Mouse (Mus musculus) limb, embryonic 12.5 days (tissue): Measurements from ENCODE around the gene Ank3. TPM values are rescaled to one million over a fixed set of nuclear protein-coding genes. Genes with fewer than 3 reads are reported as not detected.

Experiments used
- ATAC-seq: fragments of 200-750 bp; cut with Nextera tagmentation; 2 replicates; pipeline ENCODE4 v1.8.0; 2017; ENCODE audit warnings: low read depth, moderate TSS enrichment; ENCODE audit not compliant: insufficient number of reproducible peaks, insufficient read depth, low FRiP score, low TSS enrichment
- H3K27ac ChIP-seq: fragments of 300-500 bp; sonication (generic); 2 replicates; pipeline ENCODE4 v1.5.1; 2016; ENCODE audit warnings: mild to moderate bottlenecking, moderate library complexity
- H3K27me3 ChIP-seq: fragments of 300-500 bp; sonication (generic); 2 replicates; pipeline ENCODE4 v1.6.1; 2016; ENCODE audit warnings: mild to moderate bottlenecking, moderate library complexity
- H3K36me3 ChIP-seq: fragments of 300-500 bp; sonication (generic); 2 replicates; pipeline ENCODE4 v1.6.1; 2016; ENCODE audit warnings: mild to moderate bottlenecking, moderate library complexity
- H3K4me1 ChIP-seq: fragments of 300-500 bp; sonication (generic); replicated peaks from 2 replicates; pipeline ENCODE4 v1.6.1; 2016
- H3K4me2 ChIP-seq: fragments of 300-500 bp; sonication (generic); 2 replicates; pipeline ENCODE4 v1.6.1; 2016; ENCODE audit warnings: mild to moderate bottlenecking, moderate library complexity
- H3K4me3 ChIP-seq: fragments of 300-500 bp; sonication (generic); replicated peaks from 2 replicates; pipeline ENCODE4 v1.5.1; 2016; ENCODE audit warnings: mild to moderate bottlenecking
- H3K9ac ChIP-seq: fragments of 300-500 bp; sonication (generic); replicated peaks from 2 replicates; pipeline ENCODE4 v1.6.1; 2016; ENCODE audit warnings: mild to moderate bottlenecking, moderate library complexity
- H3K9me3 ChIP-seq: fragments of 300-500 bp; sonication (generic); 2 replicates; pipeline ENCODE4 v1.6.1; 2016; ENCODE audit warnings: mild to moderate bottlenecking, moderate library complexity
- WGBS: fragments of 180-500 bp; shearing (Covaris S2); methylation state at CpG from one replicate; pipeline ENCODE4 v1.1.7; 2016; 5-methylcytosine and 5-hydroxymethylcytosine counted together
- polyA plus RNA-seq: library from polyadenylated mRNA; unstranded; fragments of >200 nt; fragmentation: Nextera tagmentation; extraction: Ambion mirVana; gene quantifications from 2 replicates; pipeline ENCODE4 v1.2.1, GENCODE M21; 2016

Gene Ank3
- polyA plus RNA-seq, 1 experiment from 2014 or later: 32.5 TPM

DNA sequence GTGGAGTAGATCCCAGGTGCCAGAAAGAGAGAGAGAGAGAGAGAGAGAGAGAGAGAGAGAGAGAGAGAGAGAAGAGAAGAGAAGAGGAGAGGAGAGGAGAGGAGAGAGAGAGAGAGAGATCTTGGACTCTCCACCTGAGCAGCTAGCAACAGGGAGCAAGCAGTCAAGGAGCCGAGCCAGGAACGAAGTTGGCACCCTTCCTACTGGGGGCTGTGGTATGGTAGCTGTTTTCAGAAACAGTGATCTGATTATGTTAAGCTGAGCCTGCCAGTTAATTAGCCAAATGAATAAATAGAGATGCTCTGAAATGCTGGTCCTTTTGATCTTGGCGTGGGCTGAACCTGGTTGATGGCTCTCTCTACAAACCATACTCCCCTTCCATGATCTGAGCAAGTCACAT is 666.6 kb downstream of the Ank3 start:
- no peak overlapping the region for H3K27ac ChIP-seq
- no peaks in the 10 kb centered on the region for H3K27me3 ChIP-seq
- 0 out of 2 replicates have a peak, but pooled peaks cover 3% of the 10 kb centered on the region for H3K9me3 ChIP-seq
- H3K4me2 ChIP-seq: no peak overlapping the region
- H3K4me3 ChIP-seq: no peak overlapping the region
- no peak overlapping the region for H3K9ac ChIP-seq
- H3K4me1 ChIP-seq: no peaks in the 10 kb centered on the region
- no peaks in the 10 kb centered on the region for H3K36me3 ChIP-seq
- 84% methylated on average over 3 of the region's 3 CpGs for WGBS
- no peak for ATAC-seq

DNA sequence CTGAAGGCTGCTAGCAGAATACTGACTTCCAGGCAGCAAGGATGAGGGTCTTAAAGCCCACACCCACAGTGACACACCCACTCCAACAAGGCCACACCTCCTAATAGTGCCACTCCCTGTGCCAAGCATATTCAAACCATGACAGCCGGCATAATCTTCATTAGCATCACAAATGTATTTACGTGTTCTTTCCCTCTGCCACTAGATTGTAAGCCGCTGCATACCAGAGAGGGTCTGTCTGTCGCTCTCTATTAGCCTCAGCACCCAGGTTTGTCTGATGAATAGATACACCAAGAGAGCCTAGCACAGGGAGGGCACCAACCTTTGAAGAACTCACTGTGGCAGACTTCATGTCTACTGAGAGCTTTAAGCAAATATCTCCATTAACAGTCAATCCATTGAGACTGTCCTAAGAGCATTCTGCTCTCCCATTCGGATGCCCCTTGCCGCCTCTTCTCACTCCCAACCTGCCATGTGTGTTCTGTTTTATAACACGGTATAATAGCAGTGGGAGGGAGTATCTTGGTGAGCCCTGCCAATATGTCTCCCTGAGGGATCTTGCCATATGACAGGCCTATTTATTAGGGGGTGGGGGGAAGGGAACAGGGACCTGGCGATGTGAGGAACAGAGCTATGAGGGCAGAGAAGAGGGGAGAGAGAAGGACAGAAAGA is 668.1 kb downstream of the Ank3 start:
- Histone ChIP-seq H3K9me3 (peaks cover 11% of the 10 kb centered on the region; the same call in 1 of the 2 replicates), H3K27me3 (no peaks in the 10 kb centered on the region), H3K36me3 (no peaks in the 10 kb centered on the region), H3K9ac (no peak overlapping the region), H3K4me2 (no peak overlapping the region), H3K27ac (no peak overlapping the region), H3K4me1 (no peaks in the 10 kb centered on the region), H3K4me3 (no peak overlapping the region)
- no peak for ATAC-seq
- 60% methylated on average over 8 of the region's 8 CpGs for WGBS

DNA sequence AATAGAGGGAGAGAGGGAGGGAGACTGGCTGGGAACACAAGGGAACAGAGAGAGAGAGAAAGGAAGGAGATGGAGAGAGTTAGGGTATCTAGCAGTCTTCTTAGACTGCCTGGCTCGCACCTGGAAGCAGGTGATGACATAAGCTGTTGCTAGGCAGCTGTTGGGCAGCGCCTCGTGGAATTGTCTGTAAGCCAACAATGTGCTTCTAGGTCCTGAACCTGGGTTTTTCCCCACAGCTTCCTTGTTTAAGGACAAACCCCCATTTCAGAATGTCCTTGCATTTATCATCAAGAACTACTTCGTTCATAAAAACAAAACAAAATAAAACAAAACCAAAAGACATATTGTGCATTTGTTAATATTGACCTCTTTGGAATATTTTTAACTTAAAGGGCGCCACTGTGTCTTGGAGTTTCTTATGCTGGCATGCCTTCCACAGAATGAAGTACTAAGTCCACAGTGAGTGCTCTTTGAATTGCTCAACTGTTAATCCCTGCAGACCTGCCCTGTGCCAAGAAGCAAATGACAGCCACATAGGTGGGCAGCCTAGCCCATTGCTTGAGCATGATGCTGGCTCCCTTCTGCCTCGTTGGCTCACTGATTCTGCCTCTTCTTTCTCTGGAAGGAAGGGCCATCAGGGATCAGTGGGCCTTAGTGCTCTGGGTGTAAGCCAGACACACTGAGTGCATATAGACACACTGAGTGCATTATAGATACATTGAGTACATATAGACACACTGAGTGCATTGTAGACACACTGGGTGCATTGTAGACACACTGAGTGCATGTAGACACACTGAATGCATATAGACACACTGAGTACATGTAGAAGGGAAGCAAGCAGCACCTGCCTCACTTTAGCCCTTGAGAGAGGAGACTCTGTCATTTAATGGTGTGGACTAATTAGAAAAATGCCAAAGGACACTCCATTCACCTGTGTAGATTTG is 668.9 kb downstream of the Ank3 start:
- Histone ChIP-seq H3K4me1 (no peaks in the 10 kb centered on the region), H3K9ac (no peak overlapping the region), H3K9me3 (peaks cover 11% of the 10 kb centered on the region; the same call in 1 of the 2 replicates), H3K27me3 (no peaks in the 10 kb centered on the region), H3K4me2 (no peak overlapping the region), H3K36me3 (no peaks in the 10 kb centered on the region), H3K27ac (no peak overlapping the region), H3K4me3 (no peak overlapping the region)
- WGBS: 74% methylated on average over 6 of the region's 6 CpGs
- no peak for ATAC-seq

DNA sequence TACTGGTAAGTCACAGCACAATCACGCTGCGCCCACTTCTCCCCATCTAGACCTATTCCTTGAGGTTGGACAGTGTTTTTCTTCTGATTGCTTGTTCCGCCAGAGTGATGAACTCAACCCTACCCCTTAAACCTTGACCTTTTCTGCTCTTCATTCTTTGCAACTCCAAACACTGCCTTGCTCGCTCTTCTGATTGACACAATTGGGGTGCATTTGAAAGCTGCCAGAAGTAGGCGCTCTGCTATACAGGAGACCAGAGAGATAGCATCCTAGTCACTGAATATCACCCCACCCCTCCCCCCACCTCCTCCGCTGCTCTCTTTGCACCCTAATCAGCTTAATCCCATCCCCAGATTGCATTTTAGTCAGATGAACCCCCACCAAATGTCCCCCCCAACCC is 670.7 kb downstream of the Ank3 start:
- H3K27ac ChIP-seq: no peak overlapping the region
- H3K36me3 ChIP-seq: no peaks in the 10 kb centered on the region
- ATAC-seq: no peak
- no peak overlapping the region for H3K4me3 ChIP-seq
- WGBS: 55% methylated on average over 6 of the region's 6 CpGs
- H3K9me3 ChIP-seq: peaks cover 11% of the 10 kb centered on the region; the same call in 1 of the 2 replicates
- no peak overlapping the region for H3K9ac ChIP-seq
- H3K4me2 ChIP-seq: no peak overlapping the region
- no peaks in the 10 kb centered on the region for H3K27me3 ChIP-seq
- no peaks in the 10 kb centered on the region for H3K4me1 ChIP-seq

DNA sequence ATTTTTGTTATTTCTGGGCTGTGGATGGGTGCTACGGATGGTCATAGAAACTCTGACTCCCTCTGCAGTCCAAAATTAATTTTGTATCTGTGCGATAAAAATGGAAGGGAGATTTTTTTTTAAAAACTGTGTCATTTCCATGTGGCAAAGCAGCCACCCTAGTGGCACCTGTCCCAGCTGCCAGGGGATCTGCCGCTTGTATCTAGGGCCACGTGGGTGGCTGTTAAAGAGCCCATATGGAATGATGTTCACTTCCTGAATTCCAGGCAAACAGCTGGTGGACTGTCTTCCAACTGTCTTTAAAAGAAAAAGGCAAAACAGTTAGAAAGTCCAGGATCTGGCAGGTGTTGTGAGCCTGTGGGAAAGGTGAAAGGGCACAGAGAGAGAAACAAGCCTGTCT is 672.8 kb downstream of the Ank3 start:
- no peaks in the 10 kb centered on the region for H3K27me3 ChIP-seq
- H3K4me2 ChIP-seq: no peak overlapping the region
- no peaks in the 10 kb centered on the region for H3K4me1 ChIP-seq
- 82% methylated on average over 4 of the region's 4 CpGs for WGBS
- no peak overlapping the region for H3K9ac ChIP-seq
- H3K9me3 ChIP-seq: peaks cover 8% of the 10 kb centered on the region; the same call in 1 of the 2 replicates
- ATAC-seq: no peak
- no peaks in the 10 kb centered on the region for H3K36me3 ChIP-seq
- no peak overlapping the region for H3K27ac ChIP-seq
- H3K4me3 ChIP-seq: no peak overlapping the region

Other genes starting within 250 kb of the Ank3 start
- gene Rhobtb1, start 247.3 kb upstream of the Ank3 start, polyA plus RNA-seq: 29.9 and 33.0 TPM in 2 replicates
- gene A930033H14Rik, start 185.7 kb upstream of the Ank3 start, polyA plus RNA-seq: 2.7 and 2.9 TPM in 2 replicates
- gene Cdk1, start 45.8 kb upstream of the Ank3 start, polyA plus RNA-seq: 434 and 459 TPM in 2 replicates